Mouse (Mus musculus): ENCODE measurements around the gene Cdr2. TPM values are rescaled to one million over a fixed set of nuclear protein-coding genes. Genes with fewer than 3 reads are reported as not detected.

Cdr2 gene
- polyA plus RNA-seq (2012): 4.2 and 5.8 TPM in 2 replicates

GRCm38 (mm10) chr7:120982200-120982841, at the start of gene Cdr2, which contains the start of gene Mfsd13b:
Gene Cdr2 (minus strand): TSS chr7:120982312.
Gene Mfsd13b (plus strand): TSS chr7:120982509.

GRCm38 (mm10) chr7:120917592-120918461, 64.3 kb downstream of the Cdr2 start, which contains the start of gene Polr3e:
Gene Polr3e (plus strand): TSS chr7:120917744.

Other genes starting within 250 kb of the Cdr2 start
- not detected in 2 replicates for gene Vwa3a, start 243.0 kb downstream of the Cdr2 start, polyA plus RNA-seq (2012)
- gene Gm5737, start 169.9 kb downstream of the Cdr2 start, polyA plus RNA-seq (2012): not detected in 2 replicates
- 87.6 and 109 TPM in 2 replicates for gene Eef2k, start 139.5 kb downstream of the Cdr2 start, polyA plus RNA-seq (2012)
- 24.5 and 27.9 TPM in 2 replicates for gene Polr3e, start 64.6 kb downstream of the Cdr2 start, polyA plus RNA-seq (2012)
- gene Mfsd13b, start 197 bp upstream of the Cdr2 start, polyA plus RNA-seq (2012): not detected in 2 replicates
- 29.1 and 29.9 TPM in 2 replicates for gene Mettl9, start 52.1 kb upstream of the Cdr2 start, polyA plus RNA-seq (2012)
- 15.8 and 23.3 TPM in 2 replicates for gene Igsf6, start 92.3 kb upstream of the Cdr2 start, polyA plus RNA-seq (2012)
- not detected in 2 replicates for gene Otoa, start 99.3 kb upstream of the Cdr2 start, polyA plus RNA-seq (2012)